Mouse (Mus musculus): ENCODE data around the gene Mertk. TPM values are rescaled to one million over a fixed set of nuclear protein-coding genes. Genes with fewer than 3 reads are reported as not detected.
A peak's percentile ranks its signal among the peaks of the same experiment; 100 is the strongest.

The Mertk gene
- polyA plus RNA-seq, 1 experiment from 2014 or later = 5.4 TPM

- Histone ChIP-seq H3K27me3 (ENCODE audit: control insufficient read depth, insufficient read depth, low read length) (no peaks in the 10 kb centered on the region), H3K36me3 (ENCODE audit: control insufficient read depth, insufficient read depth, low read length) (peaks cover 8% of the 10 kb centered on the region; the same call in 1 of the 2 replicates), H3K4me2 (replicated peaks; ENCODE audit: low read depth, low read length) (0 out of 2 replicates have a peak overlapping the region, but pooled peaks have one; percentile 5), H3K9ac (replicated peaks; ENCODE audit: low read depth, low read length) (no peak overlapping the region), H3K4me3 (ENCODE audit: low read depth, low read length) (no peak overlapping the region), H3K9me3 (ENCODE audit: control insufficient read depth, low read depth, low read length) (no peaks in the 10 kb centered on the region), H3K27ac (ENCODE audit: low read length) (no peak overlapping the region), H3K4me1 (ENCODE audit: control insufficient read depth, insufficient read depth, low read length) (0 out of 2 replicates have a peak, but pooled peaks cover 2% of the 10 kb centered on the region)
- no peak for ATAC-seq (ENCODE audit: insufficient number of reproducible peaks, insufficient read depth, low FRiP score, low read depth)
- 59% methylated on average over 10 of the region's 10 CpGs for WGBS
Measured at GRCm38 (mm10) chr2:128758724-128759340, 60.1 kb downstream of the Mertk start.

DNA sequence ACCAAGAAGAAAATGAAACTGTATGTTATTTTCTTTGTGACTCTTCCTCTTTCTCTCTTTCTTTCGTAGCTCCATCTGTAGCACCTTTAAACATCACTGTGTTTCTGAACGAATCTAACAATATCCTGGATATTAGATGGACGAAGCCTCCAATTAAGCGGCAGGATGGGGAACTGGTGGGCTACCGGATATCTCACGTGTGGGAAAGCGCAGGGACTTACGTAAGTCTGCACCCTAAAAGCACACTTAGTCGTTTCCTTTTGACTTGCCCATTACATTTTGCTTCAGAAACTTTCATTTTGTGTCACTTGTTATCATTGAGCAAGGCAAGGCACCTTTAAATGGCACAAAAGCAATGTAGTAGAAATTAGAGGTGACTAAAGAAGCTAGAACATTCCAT, 63.3 kb downstream of the Mertk start:
- no peak overlapping the region for H3K27ac ChIP-seq (ENCODE audit: low read length)
- ATAC-seq (ENCODE audit: insufficient number of reproducible peaks, insufficient read depth, low FRiP score, low read depth) = no peak
- no peaks in the 10 kb centered on the region for H3K27me3 ChIP-seq (ENCODE audit: control insufficient read depth, insufficient read depth, low read length)
- H3K4me3 ChIP-seq (ENCODE audit: low read depth, low read length) = no peak overlapping the region
- 0 out of 2 replicates have a peak, but pooled peaks cover 2% of the 10 kb centered on the region for H3K4me1 ChIP-seq (ENCODE audit: control insufficient read depth, insufficient read depth, low read length)
- no peaks in the 10 kb centered on the region for H3K9me3 ChIP-seq (ENCODE audit: control insufficient read depth, low read depth, low read length)
- no peak overlapping the region for H3K9ac ChIP-seq (replicated peaks; ENCODE audit: low read depth, low read length)
- peaks cover 8% of the 10 kb centered on the region; the same call in 1 of the 2 replicates for H3K36me3 ChIP-seq (ENCODE audit: control insufficient read depth, insufficient read depth, low read length)
- WGBS = 89% methylated on average over 9 of the region's 9 CpGs
- H3K4me2 ChIP-seq (replicated peaks; ENCODE audit: low read depth, low read length) = no peak overlapping the region

DNA sequence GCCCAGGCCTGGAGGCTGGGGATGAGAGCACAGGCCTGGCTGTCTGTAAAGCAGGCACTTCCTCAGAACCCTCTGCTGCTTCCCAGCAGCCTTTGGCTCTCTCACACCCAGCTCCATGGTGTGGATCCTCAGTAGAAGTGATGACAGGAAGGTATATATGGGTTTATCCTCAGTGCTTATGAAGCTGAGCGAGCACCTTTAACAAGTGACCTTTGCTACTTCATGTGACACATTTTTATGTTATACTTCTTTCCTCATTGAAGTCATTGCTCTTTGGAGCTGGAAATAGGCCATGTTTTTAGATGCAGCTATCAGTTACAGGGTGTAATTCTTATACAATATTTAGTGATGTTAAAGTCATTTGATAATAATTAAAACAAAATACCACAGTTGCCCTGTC, 67.0 kb downstream of the Mertk start:
- Histone ChIP-seq H3K4me3 (ENCODE audit: low read depth, low read length) (no peak overlapping the region), H3K27ac (ENCODE audit: low read length) (no peak overlapping the region), H3K36me3 (ENCODE audit: control insufficient read depth, insufficient read depth, low read length) (peaks cover 8% of the 10 kb centered on the region; the same call in 1 of the 2 replicates), H3K4me1 (ENCODE audit: control insufficient read depth, insufficient read depth, low read length) (no peaks in the 10 kb centered on the region; the same call in 1 of the 2 replicates), H3K9ac (replicated peaks; ENCODE audit: low read depth, low read length) (no peak overlapping the region), H3K4me2 (replicated peaks; ENCODE audit: low read depth, low read length) (no peak overlapping the region), H3K27me3 (ENCODE audit: control insufficient read depth, insufficient read depth, low read length) (no peaks in the 10 kb centered on the region), H3K9me3 (ENCODE audit: control insufficient read depth, low read depth, low read length) (no peaks in the 10 kb centered on the region)
- WGBS = 97% methylated on average over 1 of the region's 1 CpGs
- ATAC-seq (ENCODE audit: insufficient number of reproducible peaks, insufficient read depth, low FRiP score, low read depth) = no peak

GRCm38 (mm10) chr2:128768545-128769247, 69.9 kb downstream of the Mertk start:
- Histone ChIP-seq H3K4me3 (ENCODE audit: low read depth, low read length) (no peak overlapping the region), H3K9me3 (ENCODE audit: control insufficient read depth, low read depth, low read length) (no peaks in the 10 kb centered on the region), H3K4me2 (replicated peaks; ENCODE audit: low read depth, low read length) (no peak overlapping the region), H3K36me3 (ENCODE audit: control insufficient read depth, insufficient read depth, low read length) (no peaks in the 10 kb centered on the region), H3K9ac (replicated peaks; ENCODE audit: low read depth, low read length) (no peak overlapping the region), H3K27me3 (ENCODE audit: control insufficient read depth, insufficient read depth, low read length) (no peaks in the 10 kb centered on the region), H3K4me1 (ENCODE audit: control insufficient read depth, insufficient read depth, low read length) (no peaks in the 10 kb centered on the region; the same call in 1 of the 2 replicates), H3K27ac (ENCODE audit: low read length) (no peak overlapping the region)
- 68% methylated on average over 4 of the region's 4 CpGs for WGBS
- 0 out of 2 replicates have a peak, but pooled peaks have one; percentile 33 for ATAC-seq (ENCODE audit: insufficient number of reproducible peaks, insufficient read depth, low FRiP score, low read depth)

- no peak for ATAC-seq (ENCODE audit: insufficient number of reproducible peaks, insufficient read depth, low FRiP score, low read depth)
- H3K27me3 ChIP-seq (ENCODE audit: control insufficient read depth, insufficient read depth, low read length) = no peaks in the 10 kb centered on the region
- H3K4me2 ChIP-seq (replicated peaks; ENCODE audit: low read depth, low read length) = no peak overlapping the region
- no peak overlapping the region for H3K9ac ChIP-seq (replicated peaks; ENCODE audit: low read depth, low read length)
- no peaks in the 10 kb centered on the region for H3K9me3 ChIP-seq (ENCODE audit: control insufficient read depth, low read depth, low read length)
- no peak overlapping the region for H3K27ac ChIP-seq (ENCODE audit: low read length)
- no peak overlapping the region for H3K4me3 ChIP-seq (ENCODE audit: low read depth, low read length)
- H3K4me1 ChIP-seq (ENCODE audit: control insufficient read depth, insufficient read depth, low read length) = no peaks in the 10 kb centered on the region; the same call in 1 of the 2 replicates
- no peaks in the 10 kb centered on the region for H3K36me3 ChIP-seq (ENCODE audit: control insufficient read depth, insufficient read depth, low read length)
- 88% methylated on average over 6 of the region's 6 CpGs for WGBS
Measured at GRCm38 (mm10) chr2:128770557-128770956, 71.8 kb downstream of the Mertk start.

DNA sequence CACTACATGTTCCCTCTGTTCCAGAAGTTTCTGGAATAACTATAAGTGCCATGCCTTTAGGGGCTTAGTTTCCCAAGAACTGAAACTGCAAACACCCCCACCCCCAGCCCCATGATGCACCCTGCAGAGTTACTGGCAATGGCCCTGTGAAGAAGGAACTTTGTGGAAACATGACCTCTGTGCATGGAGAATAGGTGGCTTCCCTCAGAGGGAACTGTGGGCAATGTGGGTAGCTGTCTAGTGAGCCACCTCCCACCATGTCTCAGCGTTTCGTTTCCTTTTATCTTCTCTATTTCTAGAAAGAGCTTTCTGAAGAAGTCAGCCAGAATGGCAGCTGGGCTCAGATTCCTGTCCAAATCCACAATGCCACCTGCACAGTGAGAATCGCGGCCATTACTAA, 72.3 kb downstream of the Mertk start:
- Histone ChIP-seq H3K4me3 (ENCODE audit: low read depth, low read length) (no peak overlapping the region), H3K4me1 (ENCODE audit: control insufficient read depth, insufficient read depth, low read length) (no peaks in the 10 kb centered on the region; the same call in 1 of the 2 replicates), H3K4me2 (replicated peaks; ENCODE audit: low read depth, low read length) (no peak overlapping the region), H3K27me3 (ENCODE audit: control insufficient read depth, insufficient read depth, low read length) (no peaks in the 10 kb centered on the region), H3K36me3 (ENCODE audit: control insufficient read depth, insufficient read depth, low read length) (no peaks in the 10 kb centered on the region), H3K27ac (ENCODE audit: low read length) (no peak overlapping the region), H3K9ac (replicated peaks; ENCODE audit: low read depth, low read length) (no peak overlapping the region), H3K9me3 (ENCODE audit: control insufficient read depth, low read depth, low read length) (no peaks in the 10 kb centered on the region)
- no peak for ATAC-seq (ENCODE audit: insufficient number of reproducible peaks, insufficient read depth, low FRiP score, low read depth)
- 87% methylated on average over 4 of the region's 4 CpGs for WGBS

- Histone ChIP-seq H3K27ac (ENCODE audit: low read length) (no peak overlapping the region), H3K4me2 (replicated peaks; ENCODE audit: low read depth, low read length) (no peak overlapping the region), H3K36me3 (ENCODE audit: control insufficient read depth, insufficient read depth, low read length) (no peaks in the 10 kb centered on the region), H3K4me3 (ENCODE audit: low read depth, low read length) (no peak overlapping the region), H3K9me3 (ENCODE audit: control insufficient read depth, low read depth, low read length) (no peaks in the 10 kb centered on the region), H3K9ac (replicated peaks; ENCODE audit: low read depth, low read length) (no peak overlapping the region), H3K4me1 (ENCODE audit: control insufficient read depth, insufficient read depth, low read length) (no peaks in the 10 kb centered on the region; the same call in 1 of the 2 replicates), H3K27me3 (ENCODE audit: control insufficient read depth, insufficient read depth, low read length) (no peaks in the 10 kb centered on the region)
- WGBS = 93% methylated on average over 7 of the region's 7 CpGs
- no peak for ATAC-seq (ENCODE audit: insufficient number of reproducible peaks, insufficient read depth, low FRiP score, low read depth)
Measured at GRCm38 (mm10) chr2:128771750-128772338, 73.1 kb downstream of the Mertk start.

DNA sequence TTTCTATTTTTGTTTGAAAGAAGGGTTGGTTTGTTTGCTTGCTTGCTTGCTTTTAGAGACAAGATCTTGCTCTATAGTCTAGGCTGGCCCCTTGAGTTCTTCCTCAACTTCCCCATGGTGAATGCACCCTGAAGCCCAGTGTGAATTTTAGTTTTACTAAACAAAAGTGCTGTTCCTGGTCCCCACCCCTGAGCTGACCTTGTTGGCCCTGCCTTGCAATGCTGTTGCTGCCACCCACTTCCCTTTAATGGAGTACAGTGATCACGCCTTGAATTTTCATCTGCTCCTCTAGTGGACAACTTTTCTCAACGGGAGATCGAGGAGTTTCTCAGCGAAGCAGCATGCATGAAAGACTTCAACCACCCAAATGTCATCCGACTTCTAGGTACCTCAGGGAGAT, 83.5 kb downstream of the Mertk start:
- Histone ChIP-seq H3K9me3 (ENCODE audit: control insufficient read depth, low read depth, low read length) (no peaks in the 10 kb centered on the region), H3K36me3 (ENCODE audit: control insufficient read depth, insufficient read depth, low read length) (peaks cover 7% of the 10 kb centered on the region), H3K4me3 (ENCODE audit: low read depth, low read length) (no peak overlapping the region), H3K9ac (replicated peaks; ENCODE audit: low read depth, low read length) (no peak overlapping the region), H3K4me1 (ENCODE audit: control insufficient read depth, insufficient read depth, low read length) (no peaks in the 10 kb centered on the region), H3K27me3 (ENCODE audit: control insufficient read depth, insufficient read depth, low read length) (no peaks in the 10 kb centered on the region), H3K27ac (ENCODE audit: low read length) (no peak overlapping the region), H3K4me2 (replicated peaks; ENCODE audit: low read depth, low read length) (no peak overlapping the region)
- 94% methylated on average over 5 of the region's 5 CpGs for WGBS
- ATAC-seq (ENCODE audit: insufficient number of reproducible peaks, insufficient read depth, low FRiP score, low read depth) = no peak
